Mouse (Mus musculus) hindbrain, postnatal 0 days (tissue): Measurements from ENCODE around the gene Zfp503. TPM values are rescaled to one million over a fixed set of nuclear protein-coding genes. Genes with fewer than 3 reads are reported as not detected.

ENCODE experiments used
- ATAC-seq: fragments of 200-750 bp; cut with Nextera tagmentation; 2 replicates; pipeline ENCODE4 v1.8.0; 2017; ENCODE audit warnings: mild to moderate bottlenecking, moderate TSS enrichment, moderate library complexity
- DNase-seq: peaks from one replicate; pipeline ENCODE4 v3.0.0-alpha.2; 2015; ENCODE audit warnings: low spot score
- H3K27ac ChIP-seq: fragments of 300-500 bp; sonication (generic); 2 replicates; pipeline ENCODE4 v1.5.1; 2014; ENCODE audit warnings: mild to moderate bottlenecking
- H3K27me3 ChIP-seq: fragments of 300-500 bp; sonication (generic); 2 replicates; pipeline ENCODE4 v1.6.1; 2014; ENCODE audit warnings: low read length, mixed read lengths; ENCODE audit not compliant: insufficient read depth
- H3K36me3 ChIP-seq: fragments of 300-500 bp; sonication (generic); 2 replicates; pipeline ENCODE4 v1.6.1; 2014; ENCODE audit warnings: low read length, mixed read lengths; ENCODE audit not compliant: insufficient read depth
- H3K4me1 ChIP-seq: fragments of 300-500 bp; sonication (generic); 2 replicates; pipeline ENCODE4 v1.6.1; 2014; ENCODE audit warnings: antibody characterized with exemption, low read length, mixed read lengths; ENCODE audit not compliant: insufficient read depth
- H3K4me2 ChIP-seq: fragments of 300-500 bp; sonication (generic); 2 replicates; pipeline ENCODE4 v1.6.1; 2014; ENCODE audit warnings: low read depth, mild to moderate bottlenecking, low read length, moderate library complexity, mixed read lengths
- H3K4me3 ChIP-seq: fragments of 300-500 bp; sonication (generic); 2 replicates; pipeline ENCODE4 v1.5.1; 2014; ENCODE audit warnings: low read length
- H3K9ac ChIP-seq: fragments of 300-500 bp; sonication (generic); replicated peaks from 2 replicates; pipeline ENCODE4 v1.6.1; 2014; ENCODE audit warnings: mild to moderate bottlenecking, low read length, moderate library complexity, mixed read lengths
- H3K9me3 ChIP-seq: fragments of 300-500 bp; sonication (generic); 2 replicates; pipeline ENCODE4 v1.6.1; 2016; ENCODE audit warnings: low read length, mixed read lengths
- CTCF ChIP-seq: IDR thresholded peaks from 2 replicates; pipeline ENCODE4 v1.5.1; 2016; ENCODE audit warnings: antibody characterized with exemption, control low read depth, low read depth
- WGBS: fragments of 180-500 bp; shearing (Covaris S2); extraction: QIAGEN DNeasy Blood & Tissue Kit; methylation state at CpG from one replicate; pipeline ENCODE4 v1.1.7; 2014; 5-methylcytosine and 5-hydroxymethylcytosine counted together
- microRNA-seq, 2 experiments: library from miRNA; unstranded; fragments of <30 nt; microRNA quantifications; one replicate each; pipeline ENCODE4; 2016
- polyA plus RNA-seq: library from polyadenylated mRNA; unstranded; fragments of >200 nt; fragmentation: Nextera tagmentation; extraction: Ambion mirVana; gene quantifications from 2 replicates; pipeline ENCODE4 v1.2.1, GENCODE M21; 2015
- total RNA-seq: library from RNA; depleted of rRNA; stranded (reverse); fragments of >200 nt; gene quantifications from 2 replicates; pipeline ENCODE4 v1.2.3, GENCODE M21; 2014; rRNA removed

Gene Zfp503
- total and polyA plus RNA-seq, 2 experiments from 2014 or later, result 10.4 to 25.5 TPM

- DNase-seq (no peak), ATAC-seq (no peak)
- H3K9ac ChIP-seq, result no peak overlapping the region
- no peak overlapping the region for H3K4me3 ChIP-seq
- WGBS, result 85% methylated on average over 7 of the region's 7 CpGs
- H3K27ac ChIP-seq, result no peak overlapping the region
- H3K4me2 ChIP-seq, result no peak overlapping the region
- no peaks in the 10 kb centered on the region for H3K36me3 ChIP-seq
- no peaks in the 10 kb centered on the region for H3K4me1 ChIP-seq
- no peak for TF ChIP-seq CTCF
- H3K9me3 ChIP-seq, result no peaks in the 10 kb centered on the region
- H3K27me3 ChIP-seq, result no peaks in the 10 kb centered on the region
These were observed 36.9 kb downstream of the Zfp503 start for GRCm38 (mm10) chr14:21952541-21952940.

DNA sequence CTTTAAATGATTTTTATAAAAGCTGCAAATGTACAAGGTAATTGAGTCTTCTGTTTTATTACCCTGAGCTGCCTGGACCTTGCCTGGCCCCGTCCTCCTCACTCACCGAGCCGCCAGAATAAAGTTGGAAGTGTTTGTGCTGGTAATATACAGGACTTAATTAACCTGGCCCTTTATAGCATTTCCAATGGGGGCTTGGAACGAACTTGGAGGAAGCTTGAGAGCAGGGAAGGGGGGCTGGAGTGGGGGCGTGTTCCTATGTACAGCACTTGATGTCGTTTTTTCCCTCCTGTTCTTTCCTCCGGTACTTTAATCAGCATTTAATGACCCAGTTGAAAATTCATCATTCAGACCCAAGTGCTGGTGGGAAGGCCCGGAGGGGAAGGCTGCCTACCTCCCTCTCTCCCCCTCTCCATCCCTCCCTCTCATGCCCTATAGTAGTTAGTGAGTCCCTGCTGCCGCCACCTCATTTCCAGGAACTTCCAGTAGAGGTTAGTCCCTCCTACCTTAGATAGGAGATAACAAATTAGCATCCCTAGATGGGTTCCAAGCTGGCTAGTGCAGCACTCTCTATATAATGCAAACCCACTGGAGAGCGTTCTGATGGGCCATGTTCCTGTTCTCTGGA lies 37.4 kb downstream of the Zfp503 start:
- DNase-seq, result peak; percentile 4
- no peak for ATAC-seq
- Histone ChIP-seq H3K9me3 (no peaks in the 10 kb centered on the region), H3K4me3 (no peak overlapping the region), H3K4me1 (no peaks in the 10 kb centered on the region), H3K27me3 (no peaks in the 10 kb centered on the region), H3K9ac (no peak overlapping the region), H3K36me3 (no peaks in the 10 kb centered on the region), H3K4me2 (no peak overlapping the region), H3K27ac (no peak overlapping the region)
- TF ChIP-seq CTCF, result no peak
- 73% methylated on average over 10 of the region's 10 CpGs for WGBS

DNA sequence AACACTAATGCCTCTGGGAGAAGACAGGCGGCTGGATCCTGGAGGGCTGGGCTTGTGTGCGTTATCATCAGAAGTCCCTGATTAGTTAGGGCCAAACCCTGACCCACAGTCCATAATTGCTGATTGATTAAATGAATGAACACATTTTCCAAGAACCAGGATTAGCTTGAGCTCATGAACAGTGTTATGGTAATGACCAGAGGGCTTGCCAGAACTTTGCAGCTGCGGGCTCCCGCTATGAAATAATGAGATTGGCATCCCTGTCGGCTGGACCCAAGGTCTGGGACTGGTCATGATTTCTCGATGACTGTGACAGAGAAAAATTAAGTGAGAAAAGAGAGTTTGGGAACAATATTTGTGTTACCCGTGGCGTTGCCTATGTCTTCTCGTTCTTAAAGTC lies 44.5 kb downstream of the Zfp503 start:
- ATAC-seq, result no peak
- DNase-seq, result peak; percentile 19

GRCm38 (mm10) chr14:21941581-21941980 lies 47.8 kb downstream of the Zfp503 start:
- Histone ChIP-seq H3K36me3 (no peaks in the 10 kb centered on the region), H3K27me3 (no peaks in the 10 kb centered on the region), H3K4me1 (no peaks in the 10 kb centered on the region), H3K4me3 (no peak overlapping the region), H3K4me2 (no peak overlapping the region), H3K9me3 (no peaks in the 10 kb centered on the region), H3K9ac (no peak overlapping the region), H3K27ac (no peak overlapping the region)
- no peak for DNase-seq
- WGBS, result 66% methylated on average over 2 of the region's 2 CpGs
- ATAC-seq, result no peak
- no peak for TF ChIP-seq CTCF

More for the DNA sequence above, 44.5 kb downstream of the Zfp503 start:
- H3K4me2 ChIP-seq, result no peak overlapping the region
- H3K4me1 ChIP-seq, result no peaks in the 10 kb centered on the region
- no peak overlapping the region for H3K9ac ChIP-seq
- WGBS, result 54% methylated on average over 9 of the region's 9 CpGs
- H3K4me3 ChIP-seq, result no peak overlapping the region
- H3K27me3 ChIP-seq, result no peaks in the 10 kb centered on the region
- no peaks in the 10 kb centered on the region for H3K9me3 ChIP-seq
- no peak overlapping the region for H3K27ac ChIP-seq
- TF ChIP-seq CTCF, result no peak
- H3K36me3 ChIP-seq, result no peaks in the 10 kb centered on the region

GRCm38 (mm10) chr14:21937116-21937515 lies 52.3 kb downstream of the Zfp503 start:
- H3K4me2 ChIP-seq, result no peak overlapping the region
- no peak overlapping the region for H3K9ac ChIP-seq
- no peaks in the 10 kb centered on the region for H3K4me1 ChIP-seq
- no peak for DNase-seq
- ATAC-seq, result no peak
- no peaks in the 10 kb centered on the region for H3K27me3 ChIP-seq
- TF ChIP-seq CTCF, result no peak
- no peak overlapping the region for H3K27ac ChIP-seq
- H3K36me3 ChIP-seq, result no peaks in the 10 kb centered on the region
- 82% methylated on average over 2 of the region's 2 CpGs for WGBS
- no peaks in the 10 kb centered on the region for H3K9me3 ChIP-seq
- H3K4me3 ChIP-seq, result no peak overlapping the region

GRCm38 (mm10) chr14:21936102-21936630 lies 53.2 kb downstream of the Zfp503 start:
- Histone ChIP-seq H3K27ac (no peak overlapping the region), H3K9ac (no peak overlapping the region), H3K4me1 (no peaks in the 10 kb centered on the region), H3K9me3 (no peaks in the 10 kb centered on the region), H3K4me3 (no peak overlapping the region), H3K4me2 (no peak overlapping the region), H3K36me3 (no peaks in the 10 kb centered on the region), H3K27me3 (no peaks in the 10 kb centered on the region)
- TF ChIP-seq CTCF, result no peak
- 78% methylated on average over 6 of the region's 6 CpGs for WGBS
- DNase-seq (no peak), ATAC-seq (no peak)

Small RNA genes lying within 50 kb of the gene (microRNA-seq; reads per million reads assigned to microRNA genes)
- gene Gm27532, result 0 reads per million in 2 experiments

Other genes starting within 250 kb of the Zfp503 start
- 62.4 and 71.8 TPM in 2 replicates for gene Samd8, start 239.1 kb downstream of the Zfp503 start, total RNA-seq
- gene Samd8, start 239.1 kb downstream of the Zfp503 start, polyA plus RNA-seq, result 24.9 and 25.5 TPM in 2 replicates
- gene Dusp13, start 238.4 kb downstream of the Zfp503 start, total RNA-seq, result not detected in 2 replicates
- 0.25 and 0.71 TPM in 2 replicates for gene Dusp13, start 238.4 kb downstream of the Zfp503 start, polyA plus RNA-seq
- gene Vdac2, start 164.4 kb downstream of the Zfp503 start, total RNA-seq, result 197 and 223 TPM in 2 replicates
- 323 and 328 TPM in 2 replicates for gene Vdac2, start 164.4 kb downstream of the Zfp503 start, polyA plus RNA-seq
- 37.1 and 47.9 TPM in 2 replicates for gene Comtd1, start 140.6 kb downstream of the Zfp503 start, total RNA-seq
- gene Comtd1, start 140.6 kb downstream of the Zfp503 start, polyA plus RNA-seq, result 62.2 and 62.8 TPM in 2 replicates
- 0.21 TPM in 1 of 2 replicates, not detected in the other for gene Lrmda, start 30.1 kb upstream of the Zfp503 start, total RNA-seq
- gene Lrmda, start 30.1 kb upstream of the Zfp503 start, polyA plus RNA-seq, result 0.52 and 0.53 TPM in 2 replicates